Mouse (Mus musculus): ENCODE measurements at regions not wholly inside any gene's neighbourhood (a gene's known extent, or its start where the extent isn't known, plus 50 kb on each side); places are given as distances from the start of the nearest gene placed in this dataset.

DNA sequence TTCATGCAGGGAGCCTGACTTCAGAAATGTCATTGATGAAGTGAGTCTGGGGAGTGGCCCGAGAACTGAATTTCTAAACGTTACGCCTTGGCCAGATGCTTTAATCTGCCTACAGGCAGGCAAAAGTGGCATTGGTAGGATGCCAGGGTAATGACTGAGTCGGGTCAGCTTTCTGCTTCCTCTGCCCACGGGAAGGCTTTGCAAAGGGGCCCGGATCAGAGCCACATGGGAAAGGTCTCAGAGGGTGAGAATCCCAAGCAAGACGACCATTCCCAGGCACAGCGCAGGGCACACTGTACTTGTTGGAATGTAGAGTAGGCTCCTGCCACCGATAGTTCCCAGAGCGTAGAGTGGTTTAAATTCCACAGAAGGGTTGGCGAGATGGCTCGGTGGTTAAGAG lies 182.7 kb upstream of the Hes1 start:
- no peaks in the 10 kb centered on the region for H3K79me2 ChIP-seq (ENCODE audit: control insufficient read depth, insufficient read depth)
- H3K4me2 ChIP-seq (ENCODE audit: low read depth): peak overlapping the region; percentile 60
- TF ChIP-seq TCF3 (IDR thresholded peaks at IDR 0.05; ENCODE audit: insufficient read length, low read depth): no peak
- TF ChIP-seq POLR2AphosphoS2 (IDR thresholded peaks at IDR 0.05; ENCODE audit: insufficient read length, low read depth): no peak
- no peak for TF ChIP-seq TCF12 (IDR thresholded peaks at IDR 0.05; ENCODE audit: insufficient read depth, poor library complexity, severe bottlenecking)
- TF ChIP-seq CEBPB (IDR thresholded peaks at IDR 0.05; ENCODE audit: insufficient read depth, poor library complexity, severe bottlenecking): 0 out of 2 replicates have a peak, but pooled peaks have one; percentile 9

DNA sequence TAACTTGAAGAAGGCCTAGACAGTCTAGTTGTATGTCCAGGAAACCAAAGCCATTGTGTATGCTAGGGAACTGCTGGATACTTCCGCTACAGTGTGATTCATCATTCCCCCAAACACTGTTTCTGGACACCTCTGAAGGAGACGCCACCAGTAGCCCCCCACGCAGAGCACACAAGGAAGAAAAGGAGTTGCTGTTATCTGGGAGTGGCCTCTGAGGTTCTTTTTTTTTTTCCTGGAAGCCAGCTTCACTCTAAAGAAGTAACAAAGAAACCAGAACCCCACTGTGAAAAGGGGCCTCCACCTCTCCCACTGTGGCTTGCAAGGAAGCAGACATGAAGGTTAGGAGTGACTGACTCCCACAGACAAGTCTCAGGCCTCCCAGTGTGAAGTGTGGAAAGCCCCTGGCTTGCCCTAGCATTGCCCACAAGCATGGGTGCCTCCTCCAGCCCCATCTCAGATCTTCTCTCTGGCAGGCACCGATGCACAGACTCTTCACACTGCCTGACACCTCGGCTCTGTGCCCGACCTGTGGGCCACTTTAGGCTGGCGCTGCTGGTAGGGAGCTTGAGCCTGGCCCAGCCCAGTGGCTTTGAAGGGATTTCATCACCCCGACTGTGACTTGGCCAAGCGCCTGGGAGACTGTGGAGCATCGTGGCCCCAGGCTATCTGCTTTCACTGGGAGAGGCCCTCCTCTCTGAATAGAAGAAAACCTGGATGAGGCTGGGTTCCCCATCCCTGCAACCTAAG lies 181.8 kb upstream of the Hes1 start:
- peak overlapping the region; percentile 60 for H3K4me2 ChIP-seq (ENCODE audit: low read depth)
- H3K27me3 ChIP-seq (ENCODE audit: control insufficient read depth, insufficient read depth, insufficient read length): no peaks in the 10 kb centered on the region
- no peaks in the 10 kb centered on the region for H3K36me3 ChIP-seq (ENCODE audit: control insufficient read depth, insufficient read depth)
- H3K4me3 ChIP-seq: no peak overlapping the region
- H3ac ChIP-seq (ENCODE audit: control insufficient read depth, insufficient read length): no peak overlapping the region
- TF ChIP-seq MYOD1 (IDR thresholded peaks at IDR 0.05; ENCODE audit: control insufficient read depth in 1 of 3, insufficient read length in 2 of 3, low read depth in 2 of 3) (peak in 2 of 3 experiments; percentile 14 to 54), REST (IDR thresholded peaks at IDR 0.05; ENCODE audit: insufficient read depth, insufficient read length) (no peak), MYOG (IDR thresholded peaks at IDR 0.05; ENCODE audit: control insufficient read depth in 1 of 3, insufficient read depth in 1 of 3, insufficient read length in 2 of 3, low read depth in 2 of 3) (peak in 1 of 3 experiments; percentile 45), TCF12 (IDR thresholded peaks at IDR 0.05; ENCODE audit: insufficient read depth, poor library complexity, severe bottlenecking) (no peak), POLR2A (IDR thresholded peaks at IDR 0.05; ENCODE audit: insufficient read length, low read depth) (peak; percentile 52), CEBPB (IDR thresholded peaks at IDR 0.05; ENCODE audit: insufficient read depth, poor library complexity, severe bottlenecking) (peak; percentile 87)
- H3K79me2 ChIP-seq (ENCODE audit: control insufficient read depth, insufficient read depth): no peaks in the 10 kb centered on the region

More for the DNA sequence above, 182.7 kb upstream of the Hes1 start:
- Histone ChIP-seq H3K4me3 (no peak overlapping the region), H3ac (ENCODE audit: control insufficient read depth, insufficient read length) (no peak overlapping the region), H3K27me3 (ENCODE audit: control insufficient read depth, insufficient read depth, insufficient read length) (no peaks in the 10 kb centered on the region), H3K36me3 (ENCODE audit: control insufficient read depth, insufficient read depth) (no peaks in the 10 kb centered on the region)

DNA sequence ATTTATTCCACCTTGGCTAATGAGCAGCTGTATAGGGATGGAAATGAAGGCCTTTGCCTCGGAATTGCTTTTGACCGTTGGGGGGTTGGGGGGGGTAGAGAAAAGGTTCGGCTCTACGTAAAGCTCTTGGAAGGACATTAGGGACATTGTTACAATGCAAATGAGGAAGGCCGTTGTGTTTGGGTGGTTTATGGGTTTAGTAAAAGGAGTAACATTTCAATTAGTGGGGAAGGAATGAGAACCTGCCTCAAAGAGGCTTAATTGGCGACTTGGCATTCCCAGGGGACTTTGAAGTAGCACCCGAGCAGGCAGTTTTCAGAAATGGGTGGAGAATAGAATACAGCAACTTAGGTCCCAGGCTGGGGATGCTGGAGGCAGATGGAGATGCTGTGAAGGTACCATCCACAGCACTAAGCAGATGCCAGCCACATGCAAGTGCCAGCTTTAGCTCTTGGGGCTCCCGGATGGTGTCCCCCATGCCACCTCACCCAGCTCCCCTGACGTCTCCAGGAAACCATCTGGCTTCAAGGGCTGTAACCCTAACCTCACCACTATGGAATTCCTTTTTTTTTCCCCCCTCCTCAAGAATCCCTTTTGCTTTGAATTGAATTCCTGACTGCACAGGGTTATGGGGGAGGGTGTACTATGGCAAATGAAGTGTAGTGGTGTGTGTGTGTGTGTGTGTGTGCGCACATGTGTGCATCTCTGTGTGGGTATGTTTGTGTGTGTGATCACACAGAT lies 180.8 kb upstream of the Hes1 start:
- no peaks in the 10 kb centered on the region for H3K79me2 ChIP-seq (ENCODE audit: control insufficient read depth, insufficient read depth)
- H3K4me3 ChIP-seq: no peak overlapping the region
- no peaks in the 10 kb centered on the region for H3K36me3 ChIP-seq (ENCODE audit: control insufficient read depth, insufficient read depth)
- TF ChIP-seq MYOD1 (IDR thresholded peaks at IDR 0.05; ENCODE audit: control insufficient read depth in 1 of 3, insufficient read length in 2 of 3, low read depth in 2 of 3) (no peak), MAX (IDR thresholded peaks at IDR 0.05; ENCODE audit: low read depth) (no peak), MYOG (IDR thresholded peaks at IDR 0.05; ENCODE audit: control insufficient read depth in 1 of 3, insufficient read depth in 1 of 3, insufficient read length in 2 of 3, low read depth in 2 of 3) (no peak), TCF3 (IDR thresholded peaks at IDR 0.05; ENCODE audit: insufficient read length, low read depth) (no peak), E2F4 (IDR thresholded peaks at IDR 0.05; ENCODE audit: insufficient read depth) (no peak), SRF (IDR thresholded peaks at IDR 0.05; ENCODE audit: control insufficient read depth, insufficient read length, low read depth) (no peak), POLR2A (IDR thresholded peaks at IDR 0.05; ENCODE audit: insufficient read length, low read depth) (no peak), USF1 (IDR thresholded peaks at IDR 0.05; ENCODE audit: low read depth) (no peak), REST (IDR thresholded peaks at IDR 0.05; ENCODE audit: insufficient read depth, insufficient read length) (no peak), POLR2AphosphoS2 (IDR thresholded peaks at IDR 0.05; ENCODE audit: insufficient read length, low read depth) (no peak), CEBPB (IDR thresholded peaks at IDR 0.05; ENCODE audit: insufficient read depth, poor library complexity, severe bottlenecking) (no peak), TCF12 (IDR thresholded peaks at IDR 0.05; ENCODE audit: insufficient read depth, poor library complexity, severe bottlenecking) (no peak)
- peak overlapping the region; percentile 42 for H3K4me2 ChIP-seq (ENCODE audit: low read depth)
- no peaks in the 10 kb centered on the region for H3K27me3 ChIP-seq (ENCODE audit: control insufficient read depth, insufficient read depth, insufficient read length)
- H3ac ChIP-seq (ENCODE audit: control insufficient read depth, insufficient read length): no peak overlapping the region

DNA sequence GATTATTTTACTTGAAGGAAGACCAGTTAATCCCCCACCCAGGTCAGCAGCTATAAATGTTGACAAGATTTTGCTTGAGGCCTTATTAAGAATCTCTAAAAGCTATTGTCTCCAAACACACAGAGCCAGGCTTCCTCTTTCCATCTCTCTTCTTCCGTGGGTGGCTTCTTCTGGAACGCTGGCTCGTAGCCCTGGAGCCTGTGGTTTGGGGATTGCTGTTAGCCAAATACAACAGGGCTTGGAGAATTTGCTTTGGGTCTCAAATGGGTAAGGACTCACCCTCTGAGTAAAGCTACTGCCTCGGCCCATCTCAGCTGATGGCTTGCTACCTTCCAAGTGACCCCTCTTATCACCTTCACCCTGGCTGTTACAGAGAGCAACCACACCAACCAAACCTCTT lies 179.3 kb upstream of the Hes1 start:
- H3K79me2 ChIP-seq (ENCODE audit: control insufficient read depth, insufficient read depth): no peaks in the 10 kb centered on the region
- TF ChIP-seq SRF (IDR thresholded peaks at IDR 0.05; ENCODE audit: control insufficient read depth, insufficient read length, low read depth) (no peak), TCF3 (IDR thresholded peaks at IDR 0.05; ENCODE audit: insufficient read length, low read depth) (no peak), MAX (IDR thresholded peaks at IDR 0.05; ENCODE audit: low read depth) (no peak), E2F4 (IDR thresholded peaks at IDR 0.05; ENCODE audit: insufficient read depth) (no peak), REST (IDR thresholded peaks at IDR 0.05; ENCODE audit: insufficient read depth, insufficient read length) (no peak), USF1 (IDR thresholded peaks at IDR 0.05; ENCODE audit: low read depth) (no peak), MYOG (IDR thresholded peaks at IDR 0.05; ENCODE audit: control insufficient read depth in 1 of 3, insufficient read depth in 1 of 3, insufficient read length in 2 of 3, low read depth in 2 of 3) (no peak), POLR2AphosphoS2 (IDR thresholded peaks at IDR 0.05; ENCODE audit: insufficient read length, low read depth) (no peak), MYOD1 (IDR thresholded peaks at IDR 0.05; ENCODE audit: control insufficient read depth in 1 of 3, insufficient read length in 2 of 3, low read depth in 2 of 3) (no peak)
- H3K4me2 ChIP-seq (ENCODE audit: low read depth): peak overlapping the region; percentile 42

More for the DNA sequence above, 179.3 kb upstream of the Hes1 start:
- no peaks in the 10 kb centered on the region for H3K27me3 ChIP-seq (ENCODE audit: control insufficient read depth, insufficient read depth, insufficient read length)
- no peak overlapping the region for H3ac ChIP-seq (ENCODE audit: control insufficient read depth, insufficient read length)
- no peaks in the 10 kb centered on the region for H3K36me3 ChIP-seq (ENCODE audit: control insufficient read depth, insufficient read depth)
- no peak overlapping the region for H3K4me3 ChIP-seq
